Mouse (Mus musculus): ENCODE data around the gene Gm29133. TPM values are rescaled to one million over a fixed set of nuclear protein-coding genes. Genes with fewer than 3 reads are reported as not detected.

Gene Gm29133
- polyA plus RNA-seq, 1 experiment: not detected

GRCm38 (mm10) chr3:75720663-75721062, 27.3 kb upstream of the Gm29133 start:
- no peaks in the 10 kb centered on the region for H3K79me2 ChIP-seq (ENCODE audit: control insufficient read depth, insufficient read depth)

GRCm38 (mm10) chr3:75730982-75731600, 16.9 kb upstream of the Gm29133 start:
- H3K79me2 ChIP-seq (ENCODE audit: control insufficient read depth, insufficient read depth): no peaks in the 10 kb centered on the region
- no peak overlapping the region for H3ac ChIP-seq (ENCODE audit: control insufficient read depth, insufficient read length, low read depth)
- H3K79me3 ChIP-seq (ENCODE audit: low read depth): no peaks in the 10 kb centered on the region
- no peak overlapping the region for H3K4me3 ChIP-seq (ENCODE audit: insufficient read depth, poor library complexity, severe bottlenecking)
- H3K27me3 ChIP-seq (ENCODE audit: control insufficient read depth, insufficient read depth, insufficient read length): no peaks in the 10 kb centered on the region
- no peak for TF ChIP-seq MAX (IDR thresholded peaks at IDR 0.05)
- no peak for TF ChIP-seq USF1 (IDR thresholded peaks at IDR 0.05; ENCODE audit: low read depth)
- no peak for TF ChIP-seq FOSL1 (IDR thresholded peaks at IDR 0.05; ENCODE audit: insufficient read depth, low read length, poor library complexity, severe bottlenecking)
- no peak for TF ChIP-seq CEBPB (IDR thresholded peaks at IDR 0.05; ENCODE audit: low read depth)
- no peak for TF ChIP-seq MYOG (IDR thresholded peaks at IDR 0.05; ENCODE audit: control insufficient read depth, extremely low read depth, insufficient read length)
- no peak for TF ChIP-seq CTCF (IDR thresholded peaks at IDR 0.05; ENCODE audit: control insufficient read depth, insufficient read depth, insufficient read length)
- TF ChIP-seq MYOD1 (IDR thresholded peaks at IDR 0.05; ENCODE audit: control insufficient read depth, insufficient read length, low read depth): no peak
- no peaks in the 10 kb centered on the region for H3K36me3 ChIP-seq (ENCODE audit: control insufficient read depth, insufficient read depth)

More at GRCm38 (mm10) chr3:75720663-75721062, 27.3 kb upstream of the Gm29133 start:
- TF ChIP-seq MAX (IDR thresholded peaks at IDR 0.05) (no peak), MYOG (IDR thresholded peaks at IDR 0.05; ENCODE audit: control insufficient read depth, extremely low read depth, insufficient read length) (no peak), CTCF (IDR thresholded peaks at IDR 0.05; ENCODE audit: control insufficient read depth, insufficient read depth, insufficient read length) (no peak), FOSL1 (IDR thresholded peaks at IDR 0.05; ENCODE audit: insufficient read depth, low read length, poor library complexity, severe bottlenecking) (no peak), MYOD1 (IDR thresholded peaks at IDR 0.05; ENCODE audit: control insufficient read depth, insufficient read length, low read depth) (no peak), USF1 (IDR thresholded peaks at IDR 0.05; ENCODE audit: low read depth) (no peak), CEBPB (IDR thresholded peaks at IDR 0.05; ENCODE audit: low read depth) (no peak)
- no peaks in the 10 kb centered on the region for H3K36me3 ChIP-seq (ENCODE audit: control insufficient read depth, insufficient read depth)
- H3K79me3 ChIP-seq (ENCODE audit: low read depth): no peaks in the 10 kb centered on the region
- no peaks in the 10 kb centered on the region for H3K27me3 ChIP-seq (ENCODE audit: control insufficient read depth, insufficient read depth, insufficient read length)
- no peak overlapping the region for H3ac ChIP-seq (ENCODE audit: control insufficient read depth, insufficient read length, low read depth)
- no peak overlapping the region for H3K4me3 ChIP-seq (ENCODE audit: insufficient read depth, poor library complexity, severe bottlenecking)

- Histone ChIP-seq H3K4me3 (ENCODE audit: insufficient read depth, poor library complexity, severe bottlenecking) (no peak overlapping the region), H3K27me3 (ENCODE audit: control insufficient read depth, insufficient read depth, insufficient read length) (no peaks in the 10 kb centered on the region), H3K79me2 (ENCODE audit: control insufficient read depth, insufficient read depth) (no peaks in the 10 kb centered on the region)
Measured at GRCm38 (mm10) chr3:75743664-75744437, 4.1 kb upstream of the Gm29133 start.

GRCm38 (mm10) chr3:75745343-75745742, 2.7 kb upstream of the Gm29133 start:
- Histone ChIP-seq H3K79me2 (ENCODE audit: control insufficient read depth, insufficient read depth) (no peaks in the 10 kb centered on the region), H3K27me3 (ENCODE audit: control insufficient read depth, insufficient read depth, insufficient read length) (no peaks in the 10 kb centered on the region), H3ac (ENCODE audit: control insufficient read depth, insufficient read length, low read depth) (no peak overlapping the region), H3K36me3 (ENCODE audit: control insufficient read depth, insufficient read depth) (no peaks in the 10 kb centered on the region), H3K4me3 (ENCODE audit: insufficient read depth, poor library complexity, severe bottlenecking) (no peak overlapping the region), H3K79me3 (ENCODE audit: low read depth) (no peaks in the 10 kb centered on the region)
- TF ChIP-seq MYOG (IDR thresholded peaks at IDR 0.05; ENCODE audit: control insufficient read depth, extremely low read depth, insufficient read length): no peak
- no peak for TF ChIP-seq USF1 (IDR thresholded peaks at IDR 0.05; ENCODE audit: low read depth)

More at GRCm38 (mm10) chr3:75743664-75744437, 4.1 kb upstream of the Gm29133 start:
- no peak overlapping the region for H3ac ChIP-seq (ENCODE audit: control insufficient read depth, insufficient read length, low read depth)
- no peaks in the 10 kb centered on the region for H3K36me3 ChIP-seq (ENCODE audit: control insufficient read depth, insufficient read depth)
- no peaks in the 10 kb centered on the region for H3K79me3 ChIP-seq (ENCODE audit: low read depth)
- no peak for TF ChIP-seq CTCF (IDR thresholded peaks at IDR 0.05; ENCODE audit: control insufficient read depth, insufficient read depth, insufficient read length)
- TF ChIP-seq MYOD1 (IDR thresholded peaks at IDR 0.05; ENCODE audit: control insufficient read depth, insufficient read length, low read depth): no peak
- TF ChIP-seq FOSL1 (IDR thresholded peaks at IDR 0.05; ENCODE audit: insufficient read depth, low read length, poor library complexity, severe bottlenecking): no peak
- TF ChIP-seq MAX (IDR thresholded peaks at IDR 0.05): no peak
- TF ChIP-seq USF1 (IDR thresholded peaks at IDR 0.05; ENCODE audit: low read depth): no peak

- Histone ChIP-seq H3K79me3 (ENCODE audit: low read depth) (no peaks in the 10 kb centered on the region), H3K4me3 (ENCODE audit: insufficient read depth, poor library complexity, severe bottlenecking) (no peak overlapping the region), H3K79me2 (ENCODE audit: control insufficient read depth, insufficient read depth) (no peaks in the 10 kb centered on the region), H3K27me3 (ENCODE audit: control insufficient read depth, insufficient read depth, insufficient read length) (no peaks in the 10 kb centered on the region), H3K36me3 (ENCODE audit: control insufficient read depth, insufficient read depth) (no peaks in the 10 kb centered on the region), H3ac (ENCODE audit: control insufficient read depth, insufficient read length, low read depth) (no peak overlapping the region)
- TF ChIP-seq CTCF (IDR thresholded peaks at IDR 0.05; ENCODE audit: control insufficient read depth, insufficient read depth, insufficient read length) (no peak), MYOD1 (IDR thresholded peaks at IDR 0.05; ENCODE audit: control insufficient read depth, insufficient read length, low read depth) (no peak), CEBPB (IDR thresholded peaks at IDR 0.05; ENCODE audit: low read depth) (no peak)
Measured at GRCm38 (mm10) chr3:75763351-75763750, 15.4 kb downstream of the Gm29133 start.

GRCm38 (mm10) chr3:75774253-75774652, 26.3 kb downstream of the Gm29133 start:
- H3K36me3 ChIP-seq (ENCODE audit: control insufficient read depth, insufficient read depth): no peaks in the 10 kb centered on the region
- H3K79me3 ChIP-seq (ENCODE audit: low read depth): no peaks in the 10 kb centered on the region
- H3K79me2 ChIP-seq (ENCODE audit: control insufficient read depth, insufficient read depth): no peaks in the 10 kb centered on the region
- no peak overlapping the region for H3ac ChIP-seq (ENCODE audit: control insufficient read depth, insufficient read length, low read depth)
- no peak overlapping the region for H3K4me3 ChIP-seq (ENCODE audit: insufficient read depth, poor library complexity, severe bottlenecking)
- no peaks in the 10 kb centered on the region for H3K27me3 ChIP-seq (ENCODE audit: control insufficient read depth, insufficient read depth, insufficient read length)
- TF ChIP-seq MAX (IDR thresholded peaks at IDR 0.05) (no peak), FOSL1 (IDR thresholded peaks at IDR 0.05; ENCODE audit: insufficient read depth, low read length, poor library complexity, severe bottlenecking) (no peak), MYOD1 (IDR thresholded peaks at IDR 0.05; ENCODE audit: control insufficient read depth, insufficient read length, low read depth) (no peak), CEBPB (IDR thresholded peaks at IDR 0.05; ENCODE audit: low read depth) (no peak)
